Comparison of ENCODE assay signal across 8 mouse cellular contexts in the genomic region with DNA sequence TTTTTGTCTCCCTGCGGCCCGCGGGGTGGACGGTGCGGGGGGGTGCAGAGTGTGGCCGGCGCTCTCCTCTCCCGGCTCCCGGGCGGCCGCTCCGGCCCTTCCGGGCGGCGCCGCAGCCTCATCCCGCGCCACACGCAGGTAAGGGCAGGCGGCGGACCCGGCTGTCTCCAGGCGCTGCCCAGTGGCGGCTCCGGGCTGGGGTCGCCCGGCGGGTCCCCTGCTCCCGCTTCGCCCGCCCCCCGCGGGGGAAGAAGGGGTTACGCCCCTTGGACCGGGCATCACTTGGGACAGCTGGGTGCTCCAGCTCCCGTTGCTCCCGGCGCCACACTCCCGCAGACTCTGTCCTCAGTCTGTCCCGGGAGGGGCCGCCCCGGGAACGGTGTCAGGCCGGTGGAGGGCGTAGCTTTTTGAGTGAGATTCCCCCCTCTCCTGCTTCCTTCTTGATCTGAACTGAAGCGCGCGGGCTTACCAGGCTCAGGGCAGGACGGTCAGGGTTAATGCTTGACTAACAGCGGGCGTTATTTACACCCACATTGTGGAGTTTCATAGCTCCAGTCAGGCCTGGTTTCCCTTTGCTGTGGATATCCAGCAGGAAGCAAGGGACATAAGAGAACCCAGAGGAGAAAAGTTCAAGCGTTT. TPM values are rescaled to one million over a fixed set of nuclear protein-coding genes. Genes with fewer than 3 reads are reported as not detected.
DNase-seq lines count a peak whose midpoint lies in the region; ATAC-seq and TF ChIP-seq lines count a peak whose summit lies in the region.

No protein-coding gene starts in this region.

- no peaks in the 10 kb centered on the region for H3K9me3 ChIP-seq in intestine, embryonic 16.5 days (ENCODE audit: control insufficient read depth, low read length)
- no peaks in the 10 kb centered on the region for H3K9me3 ChIP-seq in stomach, postnatal 0 days (ENCODE audit: control insufficient read depth, low read length)

- H3K9ac ChIP-seq in intestine, embryonic 16.5 days (ENCODE audit: low read depth, low read length), result peak overlapping the region; percentile 83
- H3K9ac ChIP-seq in stomach, postnatal 0 days (ENCODE audit: low read length), result peak overlapping the region; percentile 90

- H3K27me3 ChIP-seq in intestine, embryonic 16.5 days (replicated peaks; ENCODE audit: control insufficient read depth, insufficient read depth, low read length), result no peaks in the 10 kb centered on the region
- no peaks in the 10 kb centered on the region for H3K27me3 ChIP-seq in myocyte (ENCODE audit: control insufficient read depth, insufficient read depth, insufficient read length)
- H3K27me3 ChIP-seq in stomach, postnatal 0 days (ENCODE audit: control insufficient read depth, insufficient read depth, low read length), result no peaks in the 10 kb centered on the region

- no peak for TF ChIP-seq EP300 in stomach, postnatal 0 days (optimal IDR thresholded peaks at IDR 0.05)

- peak; percentile 33 for TF ChIP-seq CTCF in stomach, postnatal 0 days (IDR thresholded peaks at IDR 0.05; ENCODE audit: low read depth)

- H3K4me1 ChIP-seq in intestine, embryonic 16.5 days (ENCODE audit: control insufficient read depth, insufficient read depth, low read length), result peaks cover 18% of the 10 kb centered on the region
- H3K4me1 ChIP-seq in stomach, postnatal 0 days (replicated peaks; ENCODE audit: control insufficient read depth, insufficient read depth), result no peaks in the 10 kb centered on the region

- WGBS in intestine, embryonic 16.5 days, result under 1% methylated on average over 51 of the region's 52 CpGs
- 0% methylated on average over 49 of the region's 52 CpGs for WGBS in stomach, postnatal 0 days

- peaks cover 37% of the 10 kb centered on the region for H3K79me2 ChIP-seq in myocyte (ENCODE audit: control insufficient read depth, insufficient read depth)

- peak overlapping the region; percentile 72 for H3K4me3 ChIP-seq in intestine, embryonic 16.5 days (ENCODE audit: low read length)
- H3K4me3 ChIP-seq in myocyte, result peak overlapping the region; percentile 32
- peak overlapping the region; percentile 97 for H3K4me3 ChIP-seq in stomach, postnatal 0 days (ENCODE audit: low read depth, low read length)

- ATAC-seq in granulocyte monocyte progenitor cell, adult 5-6 weeks (replicated peaks; ENCODE audit: poor library complexity, severe bottlenecking), result peak; percentile 34
- peak; percentile 86 for ATAC-seq in intestine, embryonic 16.5 days
- peak; percentile 86 for ATAC-seq in stomach, postnatal 0 days (ENCODE audit: low FRiP score, low TSS enrichment)

- H3K27ac ChIP-seq in intestine, embryonic 16.5 days (ENCODE audit: low read length), result peak overlapping the region; percentile 88
- peak overlapping the region; percentile 90 for H3K27ac ChIP-seq in stomach, postnatal 0 days (replicated peaks)

- H3K4me2 ChIP-seq in intestine, embryonic 16.5 days (ENCODE audit: low read depth, low read length), result peak overlapping the region; percentile 78
- peak overlapping the region; percentile 83 for H3K4me2 ChIP-seq in myocyte (ENCODE audit: low read depth)
- H3K4me2 ChIP-seq in stomach, postnatal 0 days (replicated peaks; ENCODE audit: low read depth), result peak overlapping the region; percentile 80

- H3ac ChIP-seq in myocyte (ENCODE audit: control insufficient read depth, insufficient read length), result peak overlapping the region; percentile 92

- TF ChIP-seq POLR2A in myocyte (IDR thresholded peaks at IDR 0.05; ENCODE audit: insufficient read length, low read depth), result no peak

- DNase-seq in left cerebral cortex, adult 18-20 months (ENCODE audit: low spot score in 2 of 2), result peak; percentile 11 to 34
- no peak for DNase-seq in left cerebral cortex, adult 11 months (ENCODE audit: low spot score)
- DNase-seq in embryo, embryonic 11 days, result peak; percentile 66
- peak; percentile 61 for DNase-seq in liver
- peak; percentile 65 for DNase-seq in stomach, postnatal 0 days (ENCODE audit: low spot score)

- H3K36me3 ChIP-seq in intestine, embryonic 16.5 days (ENCODE audit: control insufficient read depth, insufficient read depth, low read length), result no peaks in the 10 kb centered on the region
- no peaks in the 10 kb centered on the region for H3K36me3 ChIP-seq in myocyte (ENCODE audit: control insufficient read depth, insufficient read depth)
- H3K36me3 ChIP-seq in stomach, postnatal 0 days (ENCODE audit: control insufficient read depth, insufficient read depth, low read length), result no peaks in the 10 kb centered on the region

TF ChIP-seq in myocyte, 11 proteins besides CTCF, POLR2A, EP300 and RAD21:
- no peak for TF ChIP-seq TCF3 (IDR thresholded peaks at IDR 0.05; ENCODE audit: insufficient read length, low read depth)
- no peak for TF ChIP-seq POLR2AphosphoS2 (IDR thresholded peaks at IDR 0.05; ENCODE audit: insufficient read length, low read depth)
- no peak for TF ChIP-seq SRF (IDR thresholded peaks at IDR 0.05; ENCODE audit: control insufficient read depth, insufficient read length, low read depth)
- peak in 1 of 3 experiments; percentile 29 for TF ChIP-seq MYOG (IDR thresholded peaks at IDR 0.05; ENCODE audit: control insufficient read depth in 1 of 3, insufficient read depth in 1 of 3, insufficient read length in 2 of 3, low read depth in 2 of 3)
- TF ChIP-seq MAX (IDR thresholded peaks at IDR 0.05; ENCODE audit: low read depth), result no peak
- TF ChIP-seq CEBPB (IDR thresholded peaks at IDR 0.05; ENCODE audit: insufficient read depth, poor library complexity, severe bottlenecking), result no peak
- TF ChIP-seq MYOD1 (IDR thresholded peaks at IDR 0.05; ENCODE audit: control insufficient read depth in 1 of 3, insufficient read length in 2 of 3, low read depth in 2 of 3), result peak in 1 of 3 experiments; percentile 9
- TF ChIP-seq REST (IDR thresholded peaks at IDR 0.05; ENCODE audit: insufficient read depth, insufficient read length), result no peak
- TF ChIP-seq USF1 (IDR thresholded peaks at IDR 0.05; ENCODE audit: low read depth), result no peak
- TF ChIP-seq TCF12 (IDR thresholded peaks at IDR 0.05; ENCODE audit: insufficient read depth, poor library complexity, severe bottlenecking), result no peak
- TF ChIP-seq E2F4 (IDR thresholded peaks at IDR 0.05; ENCODE audit: insufficient read depth), result no peak

RNA-seq across cellular contexts. Expression of a gene that starts 1.0 kb away (rescaled TPM):
- 10 to 100 TPM; 43.9 to 48.6 TPM for total RNA-seq in left cerebral cortex, adult 18-20 months (2021)
- 34.0 and 37.9 TPM in 2 replicates for total RNA-seq in granulocyte monocyte progenitor cell, adult 5-6 weeks (2014; fragmentation: Nextera tagmentation)
- 75.1 and 86.0 TPM in 2 replicates for total RNA-seq in granulocyte monocyte progenitor cell, adult 5-6 weeks (2017)
- polyA plus RNA-seq in intestine, embryonic 16.5 days (2015; fragmentation: Nextera tagmentation; extraction: Ambion mirVana), result 38.4 and 39.4 TPM in 2 replicates
- 27.8 TPM for polyA plus RNA-seq in myocyte (2012; fragmentation: generic; extraction: Trizol)
- polyA plus RNA-seq in stomach, postnatal 0 days (2015; fragmentation: Nextera tagmentation; extraction: Ambion mirVana), result 33.2 and 34.1 TPM in 2 replicates

Comparison
In these comparisons a context has a peak if more than half of its experiments do, and no peak if none do; other contexts are left out.
1. ATAC-seq: peak in every context shown above with its lines; median percentile 86 in intestine, embryonic 16.5 days; 86 in stomach, postnatal 0 days; 34 in granulocyte monocyte progenitor cell, adult 5-6 weeks.
2. H3K4me3 ChIP-seq: peak in every context shown above with its lines; median percentile 97 in stomach, postnatal 0 days; 72 in intestine, embryonic 16.5 days; 32 in myocyte.